Mouse (Mus musculus) cerebellum, adult 2 months (tissue): ENCODE data around the gene Bag6.
"Not testable (repeated sequence)": the region's sequence is repeated elsewhere in the genome, so short reads cannot be mapped to it uniquely, and the experiment has no call there.

Experiments used
- CTCF ChIP-seq: fragments of 200-500 bp; IDR thresholded peaks from 2 replicates; pipeline ENCODE4 v1.5.1; 2011; ENCODE audit warnings: low read depth, mild to moderate bottlenecking, control low read depth, low read length, moderate library complexity, borderline replicate concordance; ENCODE audit not compliant: insufficient read depth
- POLR2A ChIP-seq: fragments of 200-500 bp; IDR thresholded peaks from 2 replicates; pipeline ENCODE4 v1.6.1; 2011; ENCODE audit warnings: low read length, control low read depth, borderline replicate concordance; ENCODE audit not compliant: insufficient read depth

DNA sequence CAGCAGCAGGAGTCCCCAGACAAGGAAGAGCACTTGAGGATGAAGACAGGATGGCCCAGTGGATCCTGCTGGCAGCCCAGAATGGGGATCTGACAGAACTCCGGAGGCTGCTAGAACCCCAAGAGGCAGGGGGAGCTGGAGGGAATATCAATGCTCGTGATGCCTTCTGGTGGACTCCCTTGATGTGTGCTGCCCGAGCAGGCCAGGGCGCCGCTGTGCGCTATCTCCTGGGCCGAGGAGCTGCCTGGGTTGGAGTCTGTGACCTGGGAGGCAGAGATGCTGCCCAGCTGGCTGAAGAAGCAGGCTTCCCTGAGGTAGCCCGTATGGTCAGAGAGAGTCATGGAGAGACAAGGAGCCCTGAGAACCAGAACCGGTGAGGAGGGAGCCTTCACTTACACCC lies 11.7 kb upstream of the Bag6 start:
- TF ChIP-seq CTCF, POLR2A: not testable (repeated sequence)
